Mouse (Mus musculus) embryonic stem cell, embryonic (primary cell): ENCODE results near the gene Bcr.

ENCODE experiments used
- CTCF ChIA-PET, 4 experiments: fragments of 300-600 bp in 2 of 4; fragments of 350-600 bp in 2 of 4; sonication (Branson Sonifier 250); formaldehyde crosslinking; loops; one replicate each; lab custom pipeline; 2022; ENCODE audit warnings: inconsistent platforms in 2 of 4; lab: Charles Lee
- POLR2A ChIA-PET, 4 experiments: fragments of 300-600 bp in 2 of 4; fragments of 350-600 bp in 2 of 4; sonication (Branson Sonifier 250); formaldehyde crosslinking; loops; one replicate each; lab custom pipeline; 2022; ENCODE audit warnings: antibody characterized with exemption in 4 of 4, inconsistent platforms in 1 of 4; lab: Charles Lee

The Bcr gene

GRCm38 (mm10) chr10:75212981-75213380 is 152.6 kb downstream of the Bcr start:
- CTCF ChIA-PET: interaction anchor here in 1 of 4 experiments (1.2 kb wide), 1 partner anchor 278 kb away, joined by 4 read pairs; no protein-coding TSS in a partner anchor

GRCm38 (mm10) chr10:75220722-75221121 is 160.3 kb downstream of the Bcr start:
- POLR2A ChIA-PET: no interaction called here
- CTCF ChIA-PET: no interaction called here

More at GRCm38 (mm10) chr10:75212981-75213380, 152.6 kb downstream of the Bcr start:
- POLR2A ChIA-PET: interaction anchor here in 3 of 4 experiments (0.6 to 2.0 kb wide), 7 partner anchors 11 to 28 kb away, joined by 3 to 6 read pairs (median 5); no protein-coding TSS in a partner anchor

- POLR2A ChIA-PET: interaction anchor here in 1 of 4 experiments (1.0 to 1.8 kb wide), 2 partner anchors 10 to 42 kb away, joined by 4 to 9 read pairs; partner anchors contain the start of gene Specc1l
Observed at GRCm38 (mm10) chr10:75221936-75222610, 161.7 kb downstream of the Bcr start.

GRCm38 (mm10) chr10:75222611-75222998 is 162.2 kb downstream of the Bcr start:
- ChIA-PET CTCF (interaction anchor here in 2 of 4 experiments (0.5 to 1.4 kb wide), 4 partner anchors 31 to 299 kb away, joined by 3 to 5 read pairs (median 4); no protein-coding TSS in a partner anchor), POLR2A (interaction anchor here in 1 of 4 experiments (1.0 to 1.8 kb wide), 2 partner anchors 11 to 42 kb away, joined by 4 to 9 read pairs; partner anchors contain the start of gene Specc1l)

More at GRCm38 (mm10) chr10:75221936-75222610, 161.7 kb downstream of the Bcr start:
- CTCF ChIA-PET: interaction anchor here in 2 of 4 experiments (0.5 to 1.4 kb wide), 4 partner anchors 30 to 299 kb away, joined by 3 to 5 read pairs (median 4); no protein-coding TSS in a partner anchor

GRCm38 (mm10) chr10:75224154-75224553 is 163.8 kb downstream of the Bcr start:
- CTCF ChIA-PET: interaction anchor here in 2 of 4 experiments (0.6 to 0.9 kb wide), 2 partner anchors 27 to 123 kb away, joined by 3 read pairs; no protein-coding TSS in a partner anchor

GRCm38 (mm10) chr10:75224630-75225029 is 164.2 kb downstream of the Bcr start:
- ChIA-PET POLR2A (interaction anchor here in 3 of 4 experiments (0.6 to 1.6 kb wide), 5 partner anchors 12 to 226 kb away, joined by 3 to 6 read pairs (median 3); partner anchors contain the start of gene Specc1l (in 1 of the 3)), CTCF (interaction anchor here in 1 of 4 experiments (0.9 kb wide), 1 partner anchor 26 kb away, joined by 3 read pairs; no protein-coding TSS in a partner anchor)

More at GRCm38 (mm10) chr10:75224154-75224553, 163.8 kb downstream of the Bcr start:
- POLR2A ChIA-PET: interaction anchor here (0.6 to 1.6 kb wide), 7 partner anchors 11 to 226 kb away, joined by 3 to 6 read pairs (median 3); partner anchors contain the start of gene Specc1l (in 1 of the 4)

GRCm38 (mm10) chr10:75227381-75227780 is 167.0 kb downstream of the Bcr start:
- ChIA-PET POLR2A (interaction anchor here in 1 of 4 experiments (0.9 to 1.7 kb wide), 5 partner anchors 10 to 19 kb away, joined by 3 to 7 read pairs (median 4); partner anchors contain the start of gene Specc1l), CTCF (no interaction called here)

- POLR2A ChIA-PET: interaction anchor here in 2 of 4 experiments (1.1 to 1.5 kb wide), 5 partner anchors 11 to 32 kb away, joined by 3 to 5 read pairs (median 4); no protein-coding TSS in a partner anchor
- CTCF ChIA-PET: interaction anchor here in 1 of 4 experiments (1.0 kb wide), 1 partner anchor 39 kb away, joined by 3 read pairs; no protein-coding TSS in a partner anchor
Observed at GRCm38 (mm10) chr10:75230572-75230971, 170.2 kb downstream of the Bcr start.

GRCm38 (mm10) chr10:75231876-75232275 is 171.5 kb downstream of the Bcr start:
- ChIA-PET POLR2A (no interaction called here), CTCF (no interaction called here)

GRCm38 (mm10) chr10:75232612-75233155 is 172.3 kb downstream of the Bcr start:
- CTCF ChIA-PET: no interaction called here
- POLR2A ChIA-PET: no interaction called here

- ChIA-PET CTCF (no interaction called here), POLR2A (interaction anchor here in 1 of 4 experiments (0.6 kb wide), 1 partner anchor 27 kb away, joined by 3 read pairs; no protein-coding TSS in a partner anchor)
Observed at GRCm38 (mm10) chr10:75233489-75233888, 173.1 kb downstream of the Bcr start.
